Mouse (Mus musculus): ENCODE data around the gene Wdfy3. TPM values are rescaled to one million over a fixed set of nuclear protein-coding genes. Genes with fewer than 3 reads are reported as not detected.

Wdfy3 gene
- polyA plus RNA-seq, 1 experiment from 2014 or later, result 15.1 TPM

DNA sequence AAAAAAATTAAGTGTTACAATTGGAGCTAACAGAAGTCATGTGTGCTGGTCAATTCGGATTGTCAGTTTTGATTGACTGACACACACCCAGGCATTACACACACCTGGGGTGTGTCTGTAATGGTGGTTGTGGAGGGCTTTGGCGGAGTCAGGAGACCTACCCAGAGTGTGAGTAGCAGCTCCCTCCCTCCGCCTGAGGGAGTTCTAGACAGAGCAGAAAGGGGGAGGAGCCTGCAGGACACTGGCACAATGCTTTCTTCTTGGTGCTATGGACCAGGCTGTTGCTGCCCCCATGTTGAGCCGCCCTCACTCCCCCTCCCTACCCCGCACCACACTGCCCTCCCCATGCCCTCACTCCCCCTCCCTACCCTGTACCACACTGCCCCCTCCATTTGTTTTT, 279.2 kb downstream of the Wdfy3 start:
- Histone ChIP-seq H3K4me3 (replicated peaks; ENCODE audit: low read depth, low read length) (no peak overlapping the region), H3K9ac (ENCODE audit: low read depth, low read length) (no peak overlapping the region), H3K4me1 (replicated peaks; ENCODE audit: insufficient read depth, low read length) (no peaks in the 10 kb centered on the region), H3K27me3 (ENCODE audit: insufficient read depth, low read length) (no peaks in the 10 kb centered on the region), H3K9me3 (replicated peaks; ENCODE audit: low read length) (no peaks in the 10 kb centered on the region), H3K36me3 (ENCODE audit: insufficient read depth, low read length) (no peaks in the 10 kb centered on the region), H3K27ac (no peak overlapping the region), H3K4me2 (ENCODE audit: low read length) (no peak overlapping the region)
- 55% methylated on average over 5 of the region's 5 CpGs for WGBS
- DNase-seq (ENCODE audit: low spot score) (no peak), ATAC-seq (replicated peaks; ENCODE audit: low FRiP score, low read depth) (0 out of 2 replicates have a peak, but pooled peaks have one; percentile 46)
- no peak for TF ChIP-seq CTCF (IDR thresholded peaks at IDR 0.05; ENCODE audit: low read depth)

DNA sequence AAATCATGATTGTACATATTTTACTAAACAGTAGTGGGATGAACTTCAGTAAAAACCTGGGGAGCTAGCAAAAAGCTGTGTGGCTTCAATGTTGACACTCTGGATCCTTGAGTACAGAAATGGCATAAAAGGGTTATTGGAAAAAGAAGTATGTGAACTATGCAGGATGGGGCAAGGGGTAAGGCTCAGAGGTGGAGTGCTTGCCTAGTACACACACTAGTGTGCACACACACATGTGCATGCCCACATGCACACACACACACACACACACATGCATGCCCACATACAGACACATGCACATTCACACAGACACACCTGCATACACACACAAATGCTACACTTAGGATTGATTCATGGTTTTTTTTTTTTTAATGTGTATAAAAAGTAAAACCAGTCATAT, 280.0 kb downstream of the Wdfy3 start:
- Histone ChIP-seq H3K27ac (no peak overlapping the region), H3K4me2 (ENCODE audit: low read length) (no peak overlapping the region), H3K36me3 (ENCODE audit: insufficient read depth, low read length) (no peaks in the 10 kb centered on the region), H3K4me1 (replicated peaks; ENCODE audit: insufficient read depth, low read length) (no peaks in the 10 kb centered on the region), H3K4me3 (replicated peaks; ENCODE audit: low read depth, low read length) (no peak overlapping the region), H3K9me3 (replicated peaks; ENCODE audit: low read length) (no peaks in the 10 kb centered on the region), H3K9ac (ENCODE audit: low read depth, low read length) (no peak overlapping the region), H3K27me3 (ENCODE audit: insufficient read depth, low read length) (no peaks in the 10 kb centered on the region)
- no peak for TF ChIP-seq CTCF (IDR thresholded peaks at IDR 0.05; ENCODE audit: low read depth)
- ATAC-seq (replicated peaks; ENCODE audit: low FRiP score, low read depth), result no peak
- no peak for DNase-seq (ENCODE audit: low spot score)

DNA sequence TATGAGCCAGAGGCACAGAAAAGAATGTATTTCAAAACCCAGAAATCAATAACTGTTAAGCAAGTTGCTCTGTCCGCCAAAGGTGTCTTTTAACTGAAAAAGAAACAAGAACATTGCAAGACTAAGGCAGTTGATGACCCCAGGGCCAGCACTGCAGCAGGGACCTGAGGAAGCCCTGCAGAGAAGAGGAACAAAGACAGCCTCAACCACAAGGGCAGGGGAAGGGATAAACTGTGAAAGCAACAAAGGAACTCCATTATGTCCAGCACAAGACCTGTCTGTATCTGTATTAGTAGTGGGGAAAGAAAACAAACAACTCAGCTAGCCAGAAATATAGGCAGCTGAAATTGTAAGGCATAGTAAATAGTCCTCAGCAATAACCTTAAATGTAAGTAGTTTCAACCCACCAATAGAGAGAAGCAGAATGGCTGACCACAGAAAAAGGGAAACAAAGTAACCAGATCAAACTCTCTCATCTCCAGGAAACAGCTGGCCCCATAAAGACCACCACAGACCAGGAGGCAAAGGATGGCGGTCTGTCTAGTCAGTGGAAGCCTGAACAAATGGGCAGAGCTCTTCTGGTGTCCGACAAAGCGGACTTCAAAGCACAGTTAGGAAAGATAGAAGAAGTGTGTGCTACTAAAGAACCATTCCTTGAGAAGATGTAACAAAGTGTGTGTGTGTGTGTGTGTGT, 283.7 kb downstream of the Wdfy3 start:
- H3K27me3 ChIP-seq (ENCODE audit: insufficient read depth, low read length), result no peaks in the 10 kb centered on the region

DNA sequence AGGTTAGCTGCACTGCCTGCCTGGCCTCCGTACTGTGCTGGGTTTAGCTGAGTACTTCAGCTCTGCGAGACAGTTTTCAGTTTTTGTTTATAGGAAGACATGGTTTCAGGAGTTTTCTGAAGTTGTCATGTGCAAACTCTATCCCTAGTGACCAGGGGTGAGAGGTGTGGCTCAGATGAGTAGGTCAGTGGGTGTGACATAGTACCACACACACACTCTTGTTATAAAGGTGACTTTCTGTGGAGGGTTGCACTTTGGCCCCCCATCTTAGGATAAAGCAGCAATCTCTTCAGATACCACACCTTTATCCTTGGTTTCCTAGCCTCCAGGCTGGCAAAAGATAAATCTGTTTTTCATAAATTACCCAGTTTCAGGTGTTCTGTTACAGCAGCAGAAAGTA, 284.9 kb downstream of the Wdfy3 start:
- no peaks in the 10 kb centered on the region for H3K4me1 ChIP-seq (replicated peaks; ENCODE audit: insufficient read depth, low read length)
- H3K4me2 ChIP-seq (ENCODE audit: low read length), result no peak overlapping the region
- H3K27me3 ChIP-seq (ENCODE audit: insufficient read depth, low read length), result no peaks in the 10 kb centered on the region
- H3K9me3 ChIP-seq (replicated peaks; ENCODE audit: low read length), result no peaks in the 10 kb centered on the region
- ATAC-seq (replicated peaks; ENCODE audit: low FRiP score, low read depth), result no peak
- no peak overlapping the region for H3K27ac ChIP-seq
- H3K9ac ChIP-seq (ENCODE audit: low read depth, low read length), result no peak overlapping the region
- H3K36me3 ChIP-seq (ENCODE audit: insufficient read depth, low read length), result no peaks in the 10 kb centered on the region
- WGBS, result 83% methylated on average over 2 of the region's 2 CpGs
- no peak for DNase-seq (ENCODE audit: low spot score)
- TF ChIP-seq CTCF (IDR thresholded peaks at IDR 0.05; ENCODE audit: low read depth), result no peak
- H3K4me3 ChIP-seq (replicated peaks; ENCODE audit: low read depth, low read length), result no peak overlapping the region

More for the DNA sequence above, 283.7 kb downstream of the Wdfy3 start:
- Histone ChIP-seq H3K4me1 (replicated peaks; ENCODE audit: insufficient read depth, low read length) (no peaks in the 10 kb centered on the region), H3K9me3 (replicated peaks; ENCODE audit: low read length) (no peaks in the 10 kb centered on the region), H3K9ac (ENCODE audit: low read depth, low read length) (no peak overlapping the region), H3K4me3 (replicated peaks; ENCODE audit: low read depth, low read length) (no peak overlapping the region), H3K4me2 (ENCODE audit: low read length) (no peak overlapping the region), H3K27ac (no peak overlapping the region), H3K36me3 (ENCODE audit: insufficient read depth, low read length) (no peaks in the 10 kb centered on the region)
- DNase-seq (ENCODE audit: low spot score) (no peak), ATAC-seq (replicated peaks; ENCODE audit: low FRiP score, low read depth) (no peak)
- TF ChIP-seq CTCF (IDR thresholded peaks at IDR 0.05; ENCODE audit: low read depth), result no peak
- WGBS, result 64% methylated on average over 4 of the region's 4 CpGs

DNA sequence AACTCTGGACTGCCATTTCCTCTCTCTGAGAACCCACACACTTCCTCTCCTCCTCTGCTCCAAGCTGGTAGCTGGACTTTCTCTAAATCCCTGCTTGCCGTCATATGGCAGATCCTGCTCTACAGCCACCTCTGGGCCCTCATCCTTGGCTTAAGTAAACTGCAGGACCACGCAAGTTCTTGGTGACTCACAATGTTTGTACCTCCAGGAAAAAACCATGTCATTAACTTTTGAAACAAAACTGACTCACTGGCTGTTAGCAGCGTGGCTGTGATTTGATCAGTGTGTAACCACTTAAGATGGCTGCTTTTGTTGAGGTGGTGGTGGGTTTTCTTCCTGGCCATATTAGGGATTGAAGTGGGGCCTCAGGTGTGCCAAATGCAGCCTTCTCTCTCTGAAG, 285.4 kb downstream of the Wdfy3 start:
- no peak overlapping the region for H3K4me2 ChIP-seq (ENCODE audit: low read length)
- H3K36me3 ChIP-seq (ENCODE audit: insufficient read depth, low read length), result no peaks in the 10 kb centered on the region
- no peaks in the 10 kb centered on the region for H3K4me1 ChIP-seq (replicated peaks; ENCODE audit: insufficient read depth, low read length)
- H3K27ac ChIP-seq, result no peak overlapping the region
- DNase-seq (ENCODE audit: low spot score) (no peak), ATAC-seq (replicated peaks; ENCODE audit: low FRiP score, low read depth) (no peak)
- no peak for TF ChIP-seq CTCF (IDR thresholded peaks at IDR 0.05; ENCODE audit: low read depth)
- H3K9me3 ChIP-seq (replicated peaks; ENCODE audit: low read length), result no peaks in the 10 kb centered on the region
- H3K9ac ChIP-seq (ENCODE audit: low read depth, low read length), result no peak overlapping the region
- H3K4me3 ChIP-seq (replicated peaks; ENCODE audit: low read depth, low read length), result no peak overlapping the region
- H3K27me3 ChIP-seq (ENCODE audit: insufficient read depth, low read length), result no peaks in the 10 kb centered on the region
- 70% methylated on average over 3 of the region's 3 CpGs for WGBS

Measured in kidney, postnatal 0 days (tissue).